Mouse (Mus musculus) CH12.LX (cell line): ENCODE data around the gene Ablim1. TPM values are rescaled to one million over a fixed set of nuclear protein-coding genes. Genes with fewer than 3 reads are reported as not detected.

ENCODE experiments used
- DNase-seq: peaks from one replicate; pipeline ENCODE4 v3.0.0-alpha.2; 2013; ENCODE audit errors: extremely low read depth
- H3K27ac ChIP-seq: 2 replicates; pipeline ENCODE4 v1.5.1; 2012; ENCODE audit warnings: low read depth, mild to moderate bottlenecking, control low read depth, moderate library complexity; ENCODE audit not compliant: insufficient read depth
- H3K27me3 ChIP-seq: replicated peaks from 2 replicates; pipeline ENCODE3; 2012; ENCODE audit warnings: inconsistent platforms
- H3K36me3 ChIP-seq, 2 experiments: replicated peaks in 1 of 2; 2 replicates each; pipeline versions ENCODE3 to v1.6.1; 2012; ENCODE audit warnings: inconsistent platforms in 1 of 2, low read length in 1 of 2, mild to moderate bottlenecking in 1 of 2, mixed read lengths in 1 of 2, moderate library complexity in 1 of 2; ENCODE audit not compliant: control insufficient read depth in 1 of 2, insufficient read depth in 1 of 2
- H3K4me1 ChIP-seq, 2 experiments: 2 replicates each; pipeline ENCODE4 v1.6.1; 2012; ENCODE audit warnings: inconsistent platforms in 1 of 2, moderate library complexity in 1 of 2; ENCODE audit not compliant: insufficient read depth in 2 of 2, control insufficient read depth in 1 of 2
- H3K4me2 ChIP-seq: 2 replicates; pipeline ENCODE4 v1.6.1; 2012; ENCODE audit warnings: low read depth, mild to moderate bottlenecking, control low read depth; ENCODE audit not compliant: poor library complexity, insufficient read depth, severe bottlenecking
- H3K4me3 ChIP-seq, 3 experiments: fragments of 150-350 bp in 1 of 3; sonication (generic) in 1 of 3; replicated peaks in 1 of 3; 2 replicates each; pipeline versions ENCODE3 to v1.5.1; 2011 to 2012; ENCODE audit warnings: low read depth in 2 of 3, low read length in 2 of 3, mild to moderate bottlenecking in 2 of 3, moderate library complexity in 2 of 3, control low read depth in 1 of 3, improper control_type of control experiment in 1 of 3, inconsistent platforms in 1 of 3, mixed read lengths in 1 of 3; ENCODE audit not compliant: poor library complexity in 1 of 3
- H3K79me2 ChIP-seq: replicated peaks from 2 replicates; pipeline ENCODE4 v1.6.1; 2012; ENCODE audit warnings: mild to moderate bottlenecking, moderate library complexity; ENCODE audit not compliant: control insufficient read depth, poor library complexity, insufficient read depth, severe bottlenecking; ENCODE audit errors: extremely low read depth
- H3K9ac ChIP-seq: 2 replicates; pipeline ENCODE4 v1.6.1; 2012; ENCODE audit warnings: low read depth, mild to moderate bottlenecking, control low read depth, moderate library complexity; ENCODE audit not compliant: insufficient read depth
- H3K9me3 ChIP-seq: replicated peaks from 2 replicates; pipeline ENCODE3; 2012; ENCODE audit warnings: low read length, inconsistent platforms, mixed read lengths
- CHD1 ChIP-seq: IDR thresholded peaks from 2 replicates; pipeline ENCODE4 v1.6.1; 2012; ENCODE audit warnings: low read depth, low read length, improper control_type of control experiment, inconsistent platforms
- CHD2 ChIP-seq: IDR thresholded peaks from 2 replicates; pipeline ENCODE4 v1.6.1; 2011; ENCODE audit warnings: low read length, improper control_type of control experiment
- CTCF ChIP-seq, 2 experiments: IDR thresholded peaks in 1 of 2; conservative IDR thresholded peaks in 1 of 2; 2 replicates each; pipeline ENCODE4 v1.5.1; 2011 to 2012; ENCODE audit warnings: low read depth in 2 of 2, low read length in 2 of 2, improper control_type of control experiment in 1 of 2, inconsistent platforms in 1 of 2, mild to moderate bottlenecking in 1 of 2, moderate library complexity in 1 of 2
- E2F4 ChIP-seq: IDR thresholded peaks from 2 replicates; pipeline ENCODE4 v1.6.1; 2011; ENCODE audit warnings: low read depth, low read length, improper control_type of control experiment; ENCODE audit not compliant: insufficient replicate concordance
- ELF1 ChIP-seq: IDR thresholded peaks from 2 replicates; pipeline ENCODE4 v1.6.1; 2014; ENCODE audit warnings: low read depth, mild to moderate bottlenecking, inconsistent platforms, low read length, improper control_type of control experiment
- EP300 ChIP-seq: IDR thresholded peaks from 2 replicates; pipeline ENCODE4 v1.6.1; 2011; ENCODE audit warnings: low read length, improper control_type of control experiment
- ETS1 ChIP-seq: conservative IDR thresholded peaks from 2 replicates; pipeline ENCODE4 v1.6.1; 2012; ENCODE audit warnings: low read depth, mild to moderate bottlenecking, inconsistent platforms, low read length, improper control_type of control experiment, moderate library complexity
- GABPA ChIP-seq: IDR thresholded peaks from 2 replicates; pipeline ENCODE4 v1.6.1; 2012; ENCODE audit warnings: low read depth, low read length, improper control_type of control experiment, inconsistent platforms; ENCODE audit not compliant: insufficient replicate concordance
- MAFK ChIP-seq: IDR thresholded peaks from 2 replicates; pipeline ENCODE4 v1.6.1; 2011; ENCODE audit warnings: low read length, improper control_type of control experiment; ENCODE audit not compliant: insufficient replicate concordance
- MAX ChIP-seq: IDR thresholded peaks from 2 replicates; pipeline ENCODE4 v1.6.1; 2011; ENCODE audit warnings: low read length, improper control_type of control experiment
- MEF2A ChIP-seq: IDR thresholded peaks from 2 replicates; pipeline ENCODE4 v1.6.1; 2014; ENCODE audit warnings: low read depth, mild to moderate bottlenecking, inconsistent platforms, low read length, improper control_type of control experiment, borderline replicate concordance
- MXI1 ChIP-seq: IDR thresholded peaks from 2 replicates; pipeline ENCODE4 v1.6.1; 2011; ENCODE audit warnings: mild to moderate bottlenecking, low read depth, low read length, improper control_type of control experiment
- NELFE ChIP-seq: IDR thresholded peaks from 2 replicates; pipeline ENCODE4 v1.6.1; 2011; ENCODE audit warnings: low read depth, low read length, improper control_type of control experiment
- PAX5 ChIP-seq: IDR thresholded peaks from 2 replicates; pipeline ENCODE4 v1.6.1; 2012; ENCODE audit warnings: low read length, inconsistent platforms, mixed read lengths
- POLR2AphosphoS2 ChIP-seq: IDR thresholded peaks from 2 replicates; pipeline ENCODE4 v1.6.1; 2011; ENCODE audit warnings: low read depth, low read length, improper control_type of control experiment
- RAD21 ChIP-seq: IDR thresholded peaks from 2 replicates; pipeline ENCODE4 v1.6.1; 2011; ENCODE audit warnings: low read depth, mild to moderate bottlenecking, low read length, improper control_type of control experiment, moderate library complexity
- SIN3A ChIP-seq: IDR thresholded peaks from 2 replicates; pipeline ENCODE4 v1.6.1; 2012; ENCODE audit warnings: low read length, improper control_type of control experiment, inconsistent platforms
- SMC3 ChIP-seq: IDR thresholded peaks from 2 replicates; pipeline ENCODE4 v1.6.1; 2011; ENCODE audit warnings: low read depth, low read length, improper control_type of control experiment
- TCF12 ChIP-seq: IDR thresholded peaks from 2 replicates; pipeline ENCODE4 v1.6.1; 2014; ENCODE audit warnings: low read depth, mild to moderate bottlenecking, inconsistent platforms, low read length, improper control_type of control experiment
- UBTF ChIP-seq: IDR thresholded peaks from 2 replicates; pipeline ENCODE4 v1.6.1; 2012; ENCODE audit warnings: low read depth, mild to moderate bottlenecking, inconsistent platforms, low read length, improper control_type of control experiment, moderate library complexity
- USF1 ChIP-seq: IDR thresholded peaks from 2 replicates; pipeline ENCODE4 v1.6.1; 2014; ENCODE audit warnings: low read depth, mild to moderate bottlenecking, inconsistent platforms, low read length, improper control_type of control experiment
- ZKSCAN1 ChIP-seq: IDR thresholded peaks from 2 replicates; pipeline ENCODE4 v1.6.1; 2012; ENCODE audit warnings: low read depth, inconsistent platforms, low read length, improper control_type of control experiment, borderline replicate concordance
- ZNF384 ChIP-seq: IDR thresholded peaks from 2 replicates; pipeline ENCODE4 v1.6.1; 2012; ENCODE audit warnings: low read depth, low read length, improper control_type of control experiment, inconsistent platforms
- dilution Hi-C: fragments of 300-500 bp; cut with MboI; formaldehyde crosslinking; loops from 2 replicates; pipeline ENCODE4 v1.14.3; 2020; ENCODE audit warnings: low sequenced_read_pairs; ENCODE audit not compliant: extremely low pct_unique_long_range_greater_than_20kb, extremely low pct_ligation_motif_present
- in situ Hi-C: fragments of 300-500 bp; cut with MboI; formaldehyde crosslinking; loops from 3 replicates; pipeline ENCODE4 v1.14.3; 2019; ENCODE audit warnings: low sequenced_read_pairs, low pct_ligation_motif_present, low pct_unique_long_range_greater_than_20kb, mixed read lengths
- polyA plus RNA-seq: library from polyadenylated mRNA; unstranded; fragments of >175 nt; gene quantifications from 2 replicates; pipeline ENCODE4 v1.2.1, GENCODE M21; 2012; ENCODE audit warnings: low read depth; ENCODE audit not compliant: insufficient read length
- total RNA-seq, 2 experiments: library from RNA; depleted of rRNA; stranded (reverse); fragments of 300-350 nt in 1 of 2; fragments of >200 nt in 1 of 2; gene quantifications; 2 replicates each; pipeline ENCODE4 v1.2.3; 2012 to 2014

Gene Ablim1
- total and polyA plus RNA-seq, 3 experiments: 0.85 to 2.4 (median 2.0) TPM

GRCm38 (mm10) chr19:57362586-57362985 is 47.9 kb upstream of the Ablim1 start:
- Histone ChIP-seq H3K27me3 (no peaks in the 10 kb centered on the region), H3K79me2 (peaks cover 64% of the 10 kb centered on the region), H3K4me1 (peaks cover 5 to 31% of the 10 kb centered on the region in 2 experiments; a peak in 3 of 4 replicates), H3K27ac (no peak overlapping the region), H3K4me3 (no peak overlapping the region), H3K9me3 (no peaks in the 10 kb centered on the region), H3K4me2 (peak overlapping the region; percentile 7), H3K36me3 (peaks cover 0 to 30% of the 10 kb centered on the region in 2 experiments), H3K9ac (no peak overlapping the region)
- DNase-seq: no peak
- dilution Hi-C loops: no loop called here
- no peak for TF ChIP-seq MEF2A
- TF ChIP-seq NELFE: no peak
- TF ChIP-seq TCF12: no peak
- no peak for TF ChIP-seq CTCF (conservative IDR thresholded peaks at IDR 0.05 in 1 of 2, IDR thresholded peaks at IDR 0.05 in 1 of 2; ENCODE audit: low read depth in 2 of 2, low read length in 2 of 2)
- no peak for TF ChIP-seq UBTF
- TF ChIP-seq ELF1: no peak
- no peak for TF ChIP-seq ETS1
- TF ChIP-seq MAFK: no peak
- in situ Hi-C loops: no loop called here

- peaks cover 69% of the 10 kb centered on the region for H3K79me2 ChIP-seq
- H3K27ac ChIP-seq: no peak overlapping the region; the same call in 1 of the 2 replicates
- TF ChIP-seq CHD1 (no peak; the same call in 1 of the 2 replicates), SMC3 (no peak), ZKSCAN1 (no peak), RAD21 (no peak), UBTF (no peak), POLR2AphosphoS2 (no peak), SIN3A (no peak; the same call in 1 of the 2 replicates), MXI1 (no peak), USF1 (no peak), CTCF (conservative IDR thresholded peaks at IDR 0.05 in 1 of 2, IDR thresholded peaks at IDR 0.05 in 1 of 2; ENCODE audit: low read depth in 2 of 2, low read length in 2 of 2) (no peak), CHD2 (no peak), MEF2A (no peak), GABPA (no peak), EP300 (no peak), MAX (no peak), E2F4 (no peak), PAX5 (no peak), ZNF384 (no peak)
- in situ Hi-C loops (no loop called here), dilution Hi-C loops (no loop called here)
- no peaks in the 10 kb centered on the region for H3K27me3 ChIP-seq
- peak overlapping the region; percentile 79 for H3K4me2 ChIP-seq
- peak overlapping the region; percentile 99; the same call in 1 of the 2 replicates for H3K9ac ChIP-seq
- no peak for DNase-seq
- peaks cover 9 to 38% of the 10 kb centered on the region in 2 experiments; a peak in 3 of 4 replicates for H3K4me1 ChIP-seq
- H3K4me3 ChIP-seq: peak overlapping the region; percentile 91 to 97 (median 93)
- H3K9me3 ChIP-seq: no peaks in the 10 kb centered on the region
- H3K36me3 ChIP-seq: peaks cover 0 to 30% of the 10 kb centered on the region in 2 experiments
These were observed 47.2 kb upstream of the Ablim1 start for GRCm38 (mm10) chr19:57361939-57362307.
